Mouse (Mus musculus) limb, embryonic 15.5 days (tissue): ENCODE measurements around the gene Pcmt1. TPM values are rescaled to one million over a fixed set of nuclear protein-coding genes. Genes with fewer than 3 reads are reported as not detected.
A peak's percentile ranks its signal among the peaks of the same experiment; 100 is the strongest.

Source experiments
- ATAC-seq: fragments of 200-750 bp; cut with Nextera tagmentation; 2 replicates; pipeline ENCODE4 v1.8.0; 2017; ENCODE audit warnings: low read depth, moderate TSS enrichment; ENCODE audit not compliant: insufficient number of reproducible peaks, low FRiP score, low TSS enrichment
- H3K27ac ChIP-seq: fragments of 300-500 bp; sonication (generic); 2 replicates; pipeline ENCODE4 v1.5.1; 2015; ENCODE audit warnings: moderate library complexity, mild to moderate bottlenecking, inconsistent platforms
- H3K27me3 ChIP-seq: fragments of 300-500 bp; sonication (generic); 2 replicates; pipeline ENCODE4 v1.6.1; 2015; ENCODE audit warnings: inconsistent platforms
- H3K36me3 ChIP-seq: fragments of 300-500 bp; sonication (generic); 2 replicates; pipeline ENCODE4 v1.6.1; 2015; ENCODE audit warnings: inconsistent platforms
- H3K4me1 ChIP-seq: fragments of 300-500 bp; sonication (generic); 2 replicates; pipeline ENCODE4 v1.6.1; 2015; ENCODE audit warnings: inconsistent platforms
- H3K4me2 ChIP-seq: fragments of 300-500 bp; sonication (generic); 2 replicates; pipeline ENCODE4 v1.6.1; 2015; ENCODE audit warnings: mild to moderate bottlenecking, inconsistent platforms
- H3K4me3 ChIP-seq: fragments of 300-500 bp; sonication (generic); 2 replicates; pipeline ENCODE4 v1.5.1; 2015; ENCODE audit warnings: mild to moderate bottlenecking, inconsistent platforms
- H3K9ac ChIP-seq: fragments of 300-500 bp; sonication (generic); 2 replicates; pipeline ENCODE4 v1.6.1; 2015; ENCODE audit warnings: inconsistent platforms
- H3K9me3 ChIP-seq: fragments of 300-500 bp; sonication (generic); 2 replicates; pipeline ENCODE4 v1.6.1; 2016; ENCODE audit warnings: inconsistent platforms
- WGBS: fragments of 180-500 bp; shearing (Covaris S2); methylation state at CpG from one replicate; pipeline ENCODE4 v1.1.7; 2015; 5-methylcytosine and 5-hydroxymethylcytosine counted together
- polyA plus RNA-seq: library from polyadenylated mRNA; unstranded; fragments of >200 nt; fragmentation: Nextera tagmentation; extraction: Ambion mirVana; gene quantifications from 2 replicates; pipeline ENCODE4 v1.2.1, GENCODE M21; 2015

The Pcmt1 gene
- polyA plus RNA-seq, 1 experiment from 2014 or later = 126 TPM

GRCm38 (mm10) chr10:7681343-7682025 lies 548 bp upstream of the Pcmt1 start:
- peak; percentile 83 for ATAC-seq
- Histone ChIP-seq H3K4me3 (peak overlapping the region; percentile 98), H3K9me3 (no peaks in the 10 kb centered on the region), H3K4me1 (peaks cover 22% of the 10 kb centered on the region), H3K27ac (peak overlapping the region; percentile 99), H3K36me3 (peaks cover 28% of the 10 kb centered on the region), H3K4me2 (peak overlapping the region; percentile 52), H3K9ac (peak overlapping the region; percentile 99), H3K27me3 (no peaks in the 10 kb centered on the region)
- WGBS = under 1% methylated on average over 50 of the region's 64 CpGs

GRCm38 (mm10) chr10:7673673-7674072 lies 7.3 kb downstream of the Pcmt1 start:
- H3K4me3 ChIP-seq = no peak overlapping the region
- H3K36me3 ChIP-seq = peaks cover 68% of the 10 kb centered on the region
- no peak overlapping the region for H3K4me2 ChIP-seq
- ATAC-seq = no peak
- no peaks in the 10 kb centered on the region for H3K27me3 ChIP-seq
- H3K4me1 ChIP-seq = no peaks in the 10 kb centered on the region
- H3K9me3 ChIP-seq = no peaks in the 10 kb centered on the region
- WGBS = 60% methylated on average over 1 of the region's 1 CpGs
- H3K27ac ChIP-seq = no peak overlapping the region
- no peak overlapping the region for H3K9ac ChIP-seq

GRCm38 (mm10) chr10:7667342-7667802 lies 13.6 kb downstream of the Pcmt1 start, which contains the start of gene Nup43:
TSS of gene Nup43 (plus strand) at chr10:7667503.
- Histone ChIP-seq H3K9ac (peak within 1 kb of the TSS; percentile 63), H3K9me3 (no peaks in the 10 kb centered on the region), H3K4me2 (peak within 1 kb of the TSS; percentile 73), H3K36me3 (peaks cover 22% of the 10 kb centered on the region), H3K4me1 (peaks cover 15% of the 10 kb centered on the region; the same call in 1 of the 2 replicates), H3K4me3 (peak within 1 kb of the TSS; percentile 81), H3K27me3 (no peaks in the 10 kb centered on the region), H3K27ac (peak within 1 kb of the TSS; percentile 85)
- peak; percentile 84 for ATAC-seq
- 0% methylated on average over 24 of the region's 24 CpGs for WGBS

GRCm38 (mm10) chr10:7664889-7665288 lies 16.0 kb downstream of the Pcmt1 start:
- no peak overlapping the region for H3K9ac ChIP-seq
- H3K27me3 ChIP-seq = no peaks in the 10 kb centered on the region
- ATAC-seq = no peak
- peaks cover 17% of the 10 kb centered on the region; the same call in 1 of the 2 replicates for H3K4me1 ChIP-seq
- peaks cover 2% of the 10 kb centered on the region; the same call in 1 of the 2 replicates for H3K36me3 ChIP-seq
- no peak overlapping the region for H3K4me3 ChIP-seq
- H3K9me3 ChIP-seq = no peaks in the 10 kb centered on the region
- 88% methylated on average over 1 of the region's 1 CpGs for WGBS
- no peak overlapping the region for H3K4me2 ChIP-seq
- no peak overlapping the region for H3K27ac ChIP-seq

GRCm38 (mm10) chr10:7664027-7664526 lies 16.9 kb downstream of the Pcmt1 start:
- H3K36me3 ChIP-seq = no peaks in the 10 kb centered on the region
- H3K27me3 ChIP-seq = no peaks in the 10 kb centered on the region
- no peak for ATAC-seq
- no peaks in the 10 kb centered on the region for H3K9me3 ChIP-seq
- H3K9ac ChIP-seq = no peak overlapping the region
- H3K4me1 ChIP-seq = peaks cover 17% of the 10 kb centered on the region; the same call in 1 of the 2 replicates
- WGBS = 58% methylated on average over 6 of the region's 6 CpGs
- H3K27ac ChIP-seq = peak overlapping the region; percentile 95
- H3K4me2 ChIP-seq = peak overlapping the region; percentile 80
- peak overlapping the region; percentile 91 for H3K4me3 ChIP-seq

- peak overlapping the region; percentile 88 for H3K9ac ChIP-seq
- peak overlapping the region; percentile 80 for H3K4me2 ChIP-seq
- peak overlapping the region; percentile 91 for H3K4me3 ChIP-seq
- H3K27ac ChIP-seq = peak overlapping the region; percentile 95
- H3K4me1 ChIP-seq = peaks cover 17% of the 10 kb centered on the region; the same call in 1 of the 2 replicates
- peak; percentile 91 for ATAC-seq
- H3K36me3 ChIP-seq = no peaks in the 10 kb centered on the region
- no peaks in the 10 kb centered on the region for H3K27me3 ChIP-seq
- H3K9me3 ChIP-seq = no peaks in the 10 kb centered on the region
- under 1% methylated on average over 64 of the region's 64 CpGs for WGBS
Measured at GRCm38 (mm10) chr10:7663159-7664026, 17.5 kb downstream of the Pcmt1 start.

GRCm38 (mm10) chr10:7662471-7663141 lies 18.3 kb downstream of the Pcmt1 start:
- H3K36me3 ChIP-seq = no peaks in the 10 kb centered on the region
- no peaks in the 10 kb centered on the region for H3K27me3 ChIP-seq
- peak overlapping the region; percentile 95 for H3K27ac ChIP-seq
- H3K4me1 ChIP-seq = peaks cover 10% of the 10 kb centered on the region; the same call in 1 of the 2 replicates
- under 1% methylated on average over 44 of the region's 44 CpGs for WGBS
- ATAC-seq = peak; percentile 81
- H3K4me2 ChIP-seq = peak overlapping the region; percentile 80
- peak overlapping the region; percentile 91 for H3K4me3 ChIP-seq
- peak overlapping the region; percentile 88 for H3K9ac ChIP-seq
- H3K9me3 ChIP-seq = no peaks in the 10 kb centered on the region

GRCm38 (mm10) chr10:7651057-7651456 lies 29.9 kb downstream of the Pcmt1 start:
- no peak overlapping the region for H3K4me2 ChIP-seq
- no peak for ATAC-seq
- no peak overlapping the region for H3K4me3 ChIP-seq
- peaks cover 25% of the 10 kb centered on the region for H3K36me3 ChIP-seq
- no peak overlapping the region for H3K9ac ChIP-seq
- no peak overlapping the region for H3K27ac ChIP-seq
- H3K4me1 ChIP-seq = no peaks in the 10 kb centered on the region
- 93% methylated on average over 2 of the region's 2 CpGs for WGBS
- no peaks in the 10 kb centered on the region for H3K9me3 ChIP-seq
- no peaks in the 10 kb centered on the region for H3K27me3 ChIP-seq

GRCm38 (mm10) chr10:7649059-7649458 lies 31.9 kb downstream of the Pcmt1 start:
- no peak overlapping the region for H3K4me2 ChIP-seq
- no peaks in the 10 kb centered on the region for H3K27me3 ChIP-seq
- H3K36me3 ChIP-seq = peaks cover 33% of the 10 kb centered on the region
- H3K4me1 ChIP-seq = no peaks in the 10 kb centered on the region
- no peak overlapping the region for H3K4me3 ChIP-seq
- H3K27ac ChIP-seq = no peak overlapping the region
- no peak for ATAC-seq
- no peaks in the 10 kb centered on the region for H3K9me3 ChIP-seq
- no peak overlapping the region for H3K9ac ChIP-seq
- 90% methylated on average over 4 of the region's 4 CpGs for WGBS

- no peaks in the 10 kb centered on the region for H3K27me3 ChIP-seq
- no peak overlapping the region for H3K9ac ChIP-seq
- ATAC-seq = no peak
- no peaks in the 10 kb centered on the region for H3K9me3 ChIP-seq
- H3K36me3 ChIP-seq = peaks cover 50% of the 10 kb centered on the region
- no peak overlapping the region for H3K27ac ChIP-seq
- H3K4me2 ChIP-seq = no peak overlapping the region
- no peak overlapping the region for H3K4me3 ChIP-seq
- WGBS = 93% methylated on average over 2 of the region's 2 CpGs
- H3K4me1 ChIP-seq = no peaks in the 10 kb centered on the region
Measured at GRCm38 (mm10) chr10:7645911-7646310, 35.0 kb downstream of the Pcmt1 start.

- Histone ChIP-seq H3K4me2 (no peak overlapping the region), H3K27ac (no peak overlapping the region), H3K4me3 (no peak overlapping the region), H3K9me3 (no peaks in the 10 kb centered on the region), H3K4me1 (no peaks in the 10 kb centered on the region), H3K9ac (no peak overlapping the region), H3K36me3 (peaks cover 61% of the 10 kb centered on the region), H3K27me3 (no peaks in the 10 kb centered on the region)
- WGBS = 95% methylated on average over 12 of the region's 12 CpGs
- ATAC-seq = no peak
Measured at GRCm38 (mm10) chr10:7640366-7640765, 40.6 kb downstream of the Pcmt1 start.
